Mouse (Mus musculus): ENCODE data around the gene Pm20d1. TPM values are rescaled to one million over a fixed set of nuclear protein-coding genes. Genes with fewer than 3 reads are reported as not detected.

Gene Pm20d1
- total and polyA plus RNA-seq, 3 experiments: not detected

DNA sequence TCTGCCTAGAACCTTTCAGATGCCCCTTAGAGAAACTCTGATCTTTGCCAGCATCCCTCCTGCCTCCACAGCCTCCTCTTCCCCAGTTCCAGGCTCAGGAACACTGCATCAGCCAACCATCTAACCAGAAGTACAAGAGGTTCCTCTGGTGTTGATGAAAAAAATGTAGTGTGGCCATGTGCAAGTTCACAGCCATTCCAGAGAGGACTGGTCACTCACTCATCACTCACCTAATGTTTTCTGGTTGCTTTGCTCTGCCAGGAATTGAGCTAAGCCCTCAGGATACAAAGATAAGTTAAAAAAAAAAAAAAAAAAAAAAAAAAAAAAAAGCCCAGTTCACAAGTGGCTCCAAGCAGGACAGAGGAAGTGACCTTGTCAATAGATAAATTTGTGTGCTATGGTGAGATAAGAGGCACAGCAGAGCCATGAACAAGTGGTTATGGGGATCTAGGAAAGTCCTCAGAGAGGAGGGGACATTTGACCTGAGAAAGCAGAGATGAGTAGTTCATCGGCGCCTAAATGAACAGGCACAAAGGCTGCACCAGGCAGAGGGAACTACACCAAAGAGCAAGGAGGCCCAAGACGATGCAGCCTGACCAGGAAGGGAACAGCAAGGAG is 42.9 kb upstream of the Pm20d1 start (continued):
- TF ChIP-seq USF2 (IDR thresholded peaks at IDR 0.05; ENCODE audit: borderline replicate concordance in 1 of 2, insufficient read depth in 1 of 2, low read depth in 1 of 2, low read length in 2 of 2): no peak
- TF ChIP-seq RAD21 (IDR thresholded peaks at IDR 0.05; ENCODE audit: low read depth, low read length): no peak
- TF ChIP-seq CHD2 (IDR thresholded peaks at IDR 0.05; ENCODE audit: low read length): no peak
- no peak for TF ChIP-seq NELFE (IDR thresholded peaks at IDR 0.05; ENCODE audit: low read depth, low read length)
- TF ChIP-seq ZKSCAN1 (IDR thresholded peaks at IDR 0.05; ENCODE audit: low read depth, low read length): no peak
- TF ChIP-seq POLR2AphosphoS2 (IDR thresholded peaks at IDR 0.05; ENCODE audit: low read length): no peak
- no peak for TF ChIP-seq HCFC1 (IDR thresholded peaks at IDR 0.05; ENCODE audit: low read depth, low read length)
- TF ChIP-seq POLR2AphosphoS5 (IDR thresholded peaks at IDR 0.05; ENCODE audit: borderline replicate concordance, low read depth, low read length): no peak
- peak; percentile 96 for TF ChIP-seq ZNF384 (IDR thresholded peaks at IDR 0.05; ENCODE audit: low read depth, low read length)
- TF ChIP-seq NRF1 (IDR thresholded peaks at IDR 0.05; ENCODE audit: insufficient read depth, low read depth, low read length, poor library complexity, severe bottlenecking): no peak
- TF ChIP-seq TCF12 (IDR thresholded peaks at IDR 0.05; ENCODE audit: low read depth, low read length): peak; percentile 78

DNA sequence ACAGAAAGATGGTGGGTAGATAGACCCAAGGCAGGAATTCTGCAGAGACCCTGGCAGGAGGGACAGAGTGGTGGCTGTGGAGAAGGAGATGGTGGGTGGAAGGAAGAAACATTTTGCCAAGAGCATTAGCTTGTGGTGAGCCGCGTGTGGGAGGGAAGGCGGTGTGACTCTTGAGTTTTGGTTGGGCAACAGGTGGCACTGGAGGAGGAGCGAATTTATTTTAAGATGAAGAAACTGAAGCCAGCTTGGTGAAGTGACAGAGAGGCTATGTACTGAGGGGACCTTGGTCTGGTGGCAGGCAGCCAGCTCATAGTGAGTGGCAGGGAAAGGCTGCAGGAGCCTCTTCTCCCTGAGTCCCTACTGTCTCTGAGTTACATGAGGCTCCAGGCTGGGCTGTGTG is 42.3 kb upstream of the Pm20d1 start:
- peaks cover 0 to 15% of the 10 kb centered on the region in 2 experiments; a peak in 2 of 4 replicates for H3K4me1 ChIP-seq (ENCODE audit: control insufficient read depth in 1 of 2, insufficient read depth in 2 of 2, low read length in 2 of 2)
- no peak overlapping the region for H3K27ac ChIP-seq (ENCODE audit: control insufficient read depth, low read depth, low read length)
- H3K79me2 ChIP-seq (ENCODE audit: control insufficient read depth, insufficient read depth, low read length, poor library complexity): no peaks in the 10 kb centered on the region
- H3K9ac ChIP-seq (ENCODE audit: control insufficient read depth, low read depth, low read length, poor library complexity, severe bottlenecking): no peak overlapping the region
- H3K9me3 ChIP-seq (replicated peaks; ENCODE audit: insufficient read depth, low read length): no peaks in the 10 kb centered on the region
- peaks cover 0 to 8% of the 10 kb centered on the region in 2 experiments; a peak in 2 of 4 replicates for H3K36me3 ChIP-seq (ENCODE audit: control insufficient read depth in 1 of 2, insufficient read depth in 2 of 2, low read length in 2 of 2)
- TF ChIP-seq USF1 (IDR thresholded peaks at IDR 0.05; ENCODE audit: low read depth, low read length): no peak
- TF ChIP-seq TBP (IDR thresholded peaks at IDR 0.05; ENCODE audit: low read depth, low read length): no peak
- no peak for TF ChIP-seq NELFE (IDR thresholded peaks at IDR 0.05; ENCODE audit: low read depth, low read length)
- no peak for TF ChIP-seq MEF2A (IDR thresholded peaks at IDR 0.05; ENCODE audit: extremely low read depth, insufficient replicate concordance, low read depth, low read length, poor library complexity, severe bottlenecking)
- TF ChIP-seq E2F4 (IDR thresholded peaks at IDR 0.05; ENCODE audit: borderline replicate concordance, low read depth, low read length): no peak
- TF ChIP-seq MXI1 (IDR thresholded peaks at IDR 0.05; ENCODE audit: low read depth, low read length): no peak
- no peak for TF ChIP-seq SIN3A (IDR thresholded peaks at IDR 0.05; ENCODE audit: low read length)
- TF ChIP-seq JUND (IDR thresholded peaks at IDR 0.05; ENCODE audit: low read depth, low read length): no peak
- TF ChIP-seq ELF1 (IDR thresholded peaks at IDR 0.05; ENCODE audit: low read depth, low read length): no peak
- no peak for TF ChIP-seq RAD21 (IDR thresholded peaks at IDR 0.05; ENCODE audit: low read depth, low read length)
- no peak for TF ChIP-seq MAX (IDR thresholded peaks at IDR 0.05; ENCODE audit: low read length)
- TF ChIP-seq POLR2A (IDR thresholded peaks at IDR 0.05; ENCODE audit: control insufficient read depth in 1 of 2, insufficient read depth in 1 of 2, low read depth in 1 of 2, low read length in 2 of 2, poor library complexity in 1 of 2): no peak
- no peak overlapping the region for H3K4me3 ChIP-seq (ENCODE audit: control insufficient read depth in 1 of 2, insufficient read depth in 1 of 2, low read depth in 2 of 2, low read length in 2 of 2)
- peaks cover 1 to 7% of the 10 kb centered on the region in 2 experiments for H3K27me3 ChIP-seq (ENCODE audit: control insufficient read depth in 1 of 2, insufficient read depth in 2 of 2, low read length in 2 of 2)
- DNase-seq (ENCODE audit: low read depth, low spot score): peak; percentile 31

Measured in MEL (cell line).